Mouse (Mus musculus): ENCODE results near the gene Mmab.

GRCm38 (mm10) chr5:114474741-114475491 lies 31.1 kb upstream of the Mmab start:
- no peak for TF ChIP-seq CTCF (IDR thresholded peaks at IDR 0.05; ENCODE audit: low read depth)
- no peak for TF ChIP-seq EP300 (optimal IDR thresholded peaks at IDR 0.05)

Measured in stomach, postnatal 0 days (tissue).